Mouse (Mus musculus): ENCODE measurements around the gene Map1a.
A peak's percentile ranks its signal among the peaks of the same experiment; 100 is the strongest.

The Map1a gene

DNA sequence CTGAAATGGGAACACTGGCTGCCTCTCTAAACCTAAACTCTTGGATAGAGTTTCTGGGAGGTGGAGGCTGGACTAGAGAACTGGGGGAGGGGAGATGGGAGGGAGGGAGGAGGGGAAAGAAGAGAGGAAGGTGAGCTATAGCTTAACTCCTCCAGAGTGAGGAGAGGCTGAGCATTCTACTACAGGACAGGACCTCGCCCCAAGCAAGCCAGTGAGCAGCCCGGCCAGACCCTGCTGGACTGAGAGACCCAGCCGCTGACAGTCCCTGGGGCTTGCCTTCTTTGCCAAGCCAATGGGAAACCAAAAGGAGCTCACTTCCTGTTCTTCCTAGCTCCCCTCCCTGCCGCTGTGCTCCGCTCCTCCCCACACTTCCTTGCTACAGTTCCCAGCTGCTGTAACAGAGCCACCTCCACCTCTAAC lies 19.6 kb downstream of the Map1a start:
- DNase-seq (ENCODE audit: low spot score), result no peak

DNA sequence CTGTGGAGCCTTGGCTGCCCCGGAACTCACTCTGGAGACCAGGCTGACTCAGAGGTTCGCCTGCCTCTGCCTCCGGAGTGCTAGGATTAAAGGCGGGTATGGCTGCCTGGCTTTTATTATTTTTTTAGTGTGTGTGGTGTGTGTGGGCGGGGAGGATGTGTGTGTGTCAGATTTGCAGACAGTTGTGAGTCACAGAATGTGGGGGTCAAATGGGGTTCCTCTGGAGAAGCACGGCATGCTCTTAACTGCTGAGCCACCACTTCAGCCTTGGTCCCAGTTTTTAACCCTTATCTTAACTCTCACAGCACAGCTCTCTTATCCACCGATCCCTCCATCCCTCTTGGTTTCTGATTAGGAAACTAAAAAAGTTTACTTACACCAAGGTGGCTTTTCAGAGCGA lies 26.9 kb downstream of the Map1a start:
- no peak for DNase-seq (ENCODE audit: low spot score)

- DNase-seq (ENCODE audit: low spot score), result no peak
These were observed 33.6 kb downstream of the Map1a start for GRCm38 (mm10) chr2:121323041-121323440.

DNA sequence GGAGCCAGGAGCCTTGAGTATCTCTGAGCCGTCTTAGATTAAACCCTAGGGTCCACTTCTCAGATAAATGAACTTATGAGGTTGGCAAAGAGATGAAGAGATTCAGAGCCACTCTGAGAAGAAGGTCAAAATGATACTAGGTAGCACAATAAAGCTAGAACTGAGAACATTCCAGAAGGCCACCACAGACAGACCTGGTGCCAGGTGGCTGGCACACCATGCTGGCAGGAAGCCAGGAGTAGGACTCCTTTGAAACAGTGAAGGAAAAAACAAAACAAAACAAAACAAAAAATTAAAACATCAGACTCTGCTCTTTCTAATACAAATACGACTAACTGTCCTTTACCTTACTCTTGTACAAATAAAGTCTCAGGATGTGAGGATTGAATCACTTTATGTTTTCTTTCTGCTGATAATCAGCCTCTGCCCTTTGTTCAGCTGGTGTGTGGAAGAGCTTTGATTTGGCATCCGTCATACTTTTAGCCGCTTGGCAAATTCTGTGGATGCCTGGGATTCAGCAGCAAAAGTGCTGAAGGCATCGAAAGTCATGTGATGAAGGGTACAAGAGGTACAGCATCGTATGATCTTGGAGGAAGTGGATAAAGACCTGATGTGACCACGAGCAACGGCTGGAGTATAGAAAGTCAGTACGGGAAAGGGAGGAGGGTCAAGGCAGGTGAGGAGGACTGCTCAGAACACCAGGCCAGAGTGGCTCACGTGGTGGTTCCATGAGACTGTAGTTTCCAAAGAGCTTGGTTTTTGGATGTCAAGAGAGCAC lies 34.5 kb downstream of the Map1a start:
- no peak for DNase-seq (ENCODE audit: low spot score)

DNA sequence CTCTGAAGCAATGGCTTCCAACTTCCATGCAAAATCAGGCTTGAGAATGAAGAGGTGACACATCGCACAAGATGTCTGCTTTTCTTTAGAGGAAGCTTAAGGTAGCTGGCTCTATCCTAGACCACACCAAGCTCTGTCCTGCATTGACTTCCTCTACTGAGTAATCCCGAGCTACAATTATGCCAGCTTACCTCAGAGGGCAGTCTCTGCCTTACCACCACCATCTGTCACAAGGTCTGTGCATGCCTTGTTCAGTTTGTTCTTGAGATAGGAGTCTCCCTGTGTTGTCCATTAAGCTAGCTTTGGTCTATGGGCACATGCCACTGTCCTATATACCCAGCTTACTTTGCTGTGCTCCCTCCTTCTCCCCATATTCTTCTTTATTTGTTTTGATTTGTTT lies 40.1 kb downstream of the Map1a start:
- DNase-seq (ENCODE audit: low spot score), result no peak

DNA sequence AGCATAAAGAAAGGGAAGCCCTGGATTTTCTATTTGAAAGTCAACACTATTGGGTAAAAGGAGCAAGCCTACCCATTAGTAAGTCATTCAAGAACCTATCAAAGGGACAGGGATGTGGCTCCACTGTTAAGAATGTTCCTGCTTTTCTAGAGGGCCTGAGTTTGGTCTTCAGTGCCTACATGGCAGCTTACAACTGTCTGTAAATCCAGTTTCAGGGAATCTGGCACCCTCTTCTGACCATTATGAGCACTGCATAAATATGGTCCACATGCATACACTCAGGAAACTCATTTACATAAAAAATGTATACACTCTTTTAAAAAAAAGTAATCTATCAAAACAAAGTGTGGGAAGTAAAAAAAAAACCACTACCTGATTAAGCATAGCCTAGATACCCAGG lies 49.7 kb downstream of the Map1a start:
- no peak for DNase-seq (ENCODE audit: low spot score)

- no peak for DNase-seq (ENCODE audit: low spot score)
These were observed 63.8 kb downstream of the Map1a start for GRCm38 (mm10) chr2:121353156-121353555.

GRCm38 (mm10) chr2:121354378-121354777 lies 65.0 kb downstream of the Map1a start:
- DNase-seq (ENCODE audit: low spot score), result no peak

GRCm38 (mm10) chr2:121354820-121355592 lies 65.6 kb downstream of the Map1a start, which contains the start of gene Ppip5k1:
Gene Ppip5k1 (minus strand): TSS chr2:121355396.
- peak; percentile 86 for DNase-seq (ENCODE audit: low spot score)

DNA sequence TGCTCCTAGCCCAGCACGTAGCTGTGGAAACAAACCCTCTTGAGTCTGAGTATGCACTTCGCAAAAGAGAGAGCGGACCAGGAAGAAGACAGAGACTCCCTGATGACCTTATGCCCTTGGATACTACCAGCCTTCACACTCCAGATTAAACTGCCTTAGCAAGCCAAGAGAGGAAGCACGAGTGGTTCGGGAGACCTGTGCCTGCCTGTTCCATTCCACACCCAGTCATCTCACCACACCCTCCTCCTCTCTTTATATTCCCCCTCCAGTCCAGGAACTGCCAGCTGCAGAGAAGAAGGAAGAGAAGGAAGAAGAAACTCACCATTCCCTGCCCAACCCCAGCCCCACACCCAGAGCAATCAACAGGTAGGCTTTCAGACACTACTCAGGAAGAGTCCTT lies 68.1 kb downstream of the Map1a start, which contains the start of gene Ckmt1:
TSS of gene Ckmt1 (plus strand) at position 221 of the 400 bp plus-strand sequence.
- no peak for DNase-seq (ENCODE audit: low spot score)

- DNase-seq (ENCODE audit: low spot score), result no peak
These were observed 68.6 kb downstream of the Map1a start for GRCm38 (mm10) chr2:121357961-121358360.

GRCm38 (mm10) chr2:121358381-121358780 lies 69.0 kb downstream of the Map1a start:
- DNase-seq (ENCODE audit: low spot score), result no peak

DNA sequence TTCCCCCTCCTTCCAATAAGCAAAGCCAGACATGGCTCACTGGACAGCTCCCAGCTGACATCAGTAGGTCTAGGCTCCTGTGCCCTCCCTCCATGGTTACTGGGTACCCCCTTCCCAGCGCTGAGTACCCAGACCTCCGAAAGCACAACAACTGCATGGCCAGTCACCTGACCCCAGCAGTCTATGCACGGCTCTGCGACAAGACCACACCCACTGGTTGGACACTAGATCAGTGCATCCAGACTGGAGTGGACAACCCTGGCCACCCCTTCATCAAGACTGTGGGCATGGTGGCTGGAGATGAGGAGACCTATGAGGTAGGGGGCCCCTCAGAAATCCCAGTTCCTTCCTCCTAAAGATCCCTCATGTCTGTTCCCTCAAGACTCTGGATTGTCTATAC lies 70.1 kb downstream of the Map1a start:
- no peak for DNase-seq (ENCODE audit: low spot score)

Measured in urinary bladder, postnatal 10 days (tissue).